ENCODE assay signal across 8 mouse cellular contexts in the genomic region with DNA sequence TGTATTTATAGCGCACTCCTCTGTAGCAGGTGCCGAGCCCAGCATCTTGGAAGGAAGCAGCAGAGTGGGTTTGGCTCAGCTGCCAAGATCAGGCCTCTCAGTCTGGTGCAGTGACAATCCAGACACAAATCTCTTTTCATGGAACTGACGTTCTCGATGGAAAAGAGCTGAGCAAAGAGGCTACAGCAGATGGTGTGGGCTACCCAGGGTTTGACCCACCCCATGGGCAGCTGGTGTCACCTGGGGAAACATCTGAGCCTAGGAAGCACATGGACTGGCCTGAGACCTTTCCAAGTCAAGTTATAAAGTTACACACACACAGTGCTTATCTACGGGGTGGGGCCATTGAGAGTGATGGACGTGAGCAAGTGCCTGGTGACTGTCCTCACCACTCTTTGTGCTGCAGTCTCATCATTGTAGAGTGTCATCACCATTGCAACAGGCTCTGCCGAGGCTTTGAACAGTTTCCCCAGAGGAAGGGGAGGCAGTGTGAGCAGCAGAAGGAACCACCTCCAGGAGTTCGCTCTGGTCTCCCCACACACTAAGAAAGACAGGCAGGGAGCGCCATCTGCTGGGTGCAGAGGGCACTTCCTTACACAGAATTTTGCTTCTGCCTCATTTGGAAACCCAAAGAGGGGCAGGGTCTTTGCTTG. TPM values are rescaled to one million over a fixed set of nuclear protein-coding genes. Genes with fewer than 3 reads are reported as not detected.
DNase-seq lines count a peak whose midpoint lies in the region; ATAC-seq lines count a peak whose summit lies in the region.

No protein-coding gene starts in this region.

- H3K27ac ChIP-seq in intestine, embryonic 16.5 days (ENCODE audit: low read length), result peak overlapping the region; percentile 31; the same call in 1 of the 2 replicates
- no peak overlapping the region; the same call in 1 of the 2 replicates for H3K27ac ChIP-seq in midbrain, embryonic 11.5 days (ENCODE audit: low read depth, low read length)

- H3K4me1 ChIP-seq in intestine, embryonic 16.5 days (ENCODE audit: control insufficient read depth, insufficient read depth, low read length), result peaks cover 22% of the 10 kb centered on the region
- peaks cover 8% of the 10 kb centered on the region; the same call in 1 of the 2 replicates for H3K4me1 ChIP-seq in midbrain, embryonic 11.5 days (ENCODE audit: control insufficient read depth, insufficient read depth, low read length)

- WGBS in intestine, embryonic 16.5 days, result 30% methylated on average over 9 of the region's 9 CpGs
- 44% methylated on average over 9 of the region's 9 CpGs for WGBS in midbrain, embryonic 11.5 days

- H3K9ac ChIP-seq in intestine, embryonic 16.5 days (ENCODE audit: low read depth, low read length), result no peak overlapping the region
- no peak overlapping the region for H3K9ac ChIP-seq in midbrain, embryonic 11.5 days (ENCODE audit: low read length)

- no peaks in the 10 kb centered on the region for H3K9me3 ChIP-seq in intestine, embryonic 16.5 days (ENCODE audit: control insufficient read depth, low read length)
- H3K9me3 ChIP-seq in midbrain, embryonic 11.5 days (ENCODE audit: control insufficient read depth, low read length), result no peaks in the 10 kb centered on the region

- peak; percentile 70 for ATAC-seq in intestine, embryonic 16.5 days
- ATAC-seq in midbrain, embryonic 11.5 days (ENCODE audit: low FRiP score), result peak; percentile 80

- intact Hi-C loops in left cerebral cortex, postnatal 36 days (cut with DNase I), result loop anchor here (1.0 to 2.0 kb wide), 3 partner anchors 60 to 117 kb away; partner anchors contain the start of genes Pkig, Serinc3 and Ttpal

- peak overlapping the region; percentile 23; the same call in 1 of the 2 replicates for H3K4me2 ChIP-seq in intestine, embryonic 16.5 days (ENCODE audit: low read depth, low read length)
- no peak overlapping the region for H3K4me2 ChIP-seq in midbrain, embryonic 11.5 days

- H3K36me3 ChIP-seq in intestine, embryonic 16.5 days (ENCODE audit: control insufficient read depth, insufficient read depth, low read length), result no peaks in the 10 kb centered on the region
- peaks cover 4% of the 10 kb centered on the region; the same call in 1 of the 2 replicates for H3K36me3 ChIP-seq in midbrain, embryonic 11.5 days (ENCODE audit: control insufficient read depth, insufficient read depth, low read length)

- H3K4me3 ChIP-seq in intestine, embryonic 16.5 days (ENCODE audit: low read length), result no peak overlapping the region
- no peak overlapping the region for H3K4me3 ChIP-seq in midbrain, embryonic 11.5 days (ENCODE audit: low read depth, low read length)

- peak; percentile 57 for DNase-seq in adrenal gland, adult 8-10 months
- peak; percentile 85 for DNase-seq in embryo, embryonic 9.5 days (ENCODE audit: extremely low spot score)
- peak; percentile 14 for DNase-seq in gonadal fat pad, adult 2 months (ENCODE audit: low read depth)
- DNase-seq in left cerebral cortex, postnatal 36 days (ENCODE audit: low spot score in 2 of 2), result peak; percentile 81
- peak; percentile 98 for DNase-seq in midbrain, embryonic 11.5 days (ENCODE audit: low spot score, missing footprints)
- DNase-seq in right cerebral cortex, postnatal 4 days, result peak; percentile 92
- peak; percentile 66 for DNase-seq in yolk sac, embryonic 10.5 days (ENCODE audit: low spot score)

- no peaks in the 10 kb centered on the region for H3K27me3 ChIP-seq in intestine, embryonic 16.5 days (replicated peaks; ENCODE audit: control insufficient read depth, insufficient read depth, low read length)
- no peaks in the 10 kb centered on the region for H3K27me3 ChIP-seq in midbrain, embryonic 11.5 days (ENCODE audit: control insufficient read depth, insufficient read depth, low read length)

RNA-seq across cellular contexts. Expression of gene Ada, which starts 31.0 kb away (rescaled TPM):
- total RNA-seq in adrenal gland, adult 8-10 months (2022), result 1 to 10 TPM; 3.3 to 6.1 (median 5.3) TPM
- polyA plus RNA-seq in gonadal fat pad, adult 2 months (2012; rRNA removed), result 3.4 and 3.8 TPM in 2 replicates
- polyA plus RNA-seq in intestine, embryonic 16.5 days (2015; fragmentation: Nextera tagmentation; extraction: Ambion mirVana), result 5.8 and 7.4 TPM in 2 replicates
- 1 to 10 TPM; 1.5 to 1.6 TPM for total RNA-seq in left cerebral cortex, postnatal 36 days (2021)
- 5.6 and 6.1 TPM in 2 replicates for polyA plus RNA-seq in midbrain, embryonic 11.5 days (2014; fragmentation: Nextera tagmentation; extraction: Ambion mirVana)

Comparison
In these comparisons a context has a peak if more than half of its experiments do, and no peak if none do; other contexts are left out.
1. DNase-seq: peak in every context shown above with its lines; median percentile 98 in midbrain, embryonic 11.5 days; 92 in right cerebral cortex, postnatal 4 days; 85 in embryo, embryonic 9.5 days; 81 in left cerebral cortex, postnatal 36 days; 66 in yolk sac, embryonic 10.5 days; 57 in adrenal gland, adult 8-10 months; 14 in gonadal fat pad, adult 2 months.